Mouse (Mus musculus) lung, adult 2 months (tissue): ENCODE data around the gene Nmnat2. TPM values are rescaled to one million over a fixed set of nuclear protein-coding genes. Genes with fewer than 3 reads are reported as not detected.

Source experiments
- DNase-seq: peaks from one replicate; pipeline ENCODE4 v3.0.0; 2022
- H3K4me1 ChIP-seq: fragments of 200-500 bp; 2 replicates; pipeline ENCODE4 v1.6.1; 2011; ENCODE audit warnings: low read length; ENCODE audit not compliant: control insufficient read depth, insufficient read depth
- H3K4me3 ChIP-seq: fragments of 200-500 bp; replicated peaks from 2 replicates; pipeline ENCODE3; 2011; ENCODE audit warnings: low read depth, mild to moderate bottlenecking, control low read depth, low read length; ENCODE audit errors: extremely low read depth
- CTCF ChIP-seq: fragments of 200-500 bp; IDR thresholded peaks from 2 replicates; pipeline ENCODE4 v1.5.1; 2011; ENCODE audit warnings: mild to moderate bottlenecking, low read length, control low read depth; ENCODE audit not compliant: insufficient read depth
- POLR2A ChIP-seq: fragments of 200-500 bp; IDR thresholded peaks from 2 replicates; pipeline ENCODE4 v1.6.1; 2011; ENCODE audit warnings: low read depth, mild to moderate bottlenecking, control low read depth, low read length, borderline replicate concordance; ENCODE audit errors: extremely low read depth
- WGBS: fragments of 180-500 bp; shearing (Covaris S2); methylation state at CpG from one replicate; pipeline ENCODE4 v1.1.7; 2018; 5-methylcytosine and 5-hydroxymethylcytosine counted together
- polyA plus RNA-seq: library from polyadenylated mRNA; depleted of rRNA; stranded (reverse); fragments of >200 nt; gene quantifications from 2 replicates; pipeline ENCODE4 v1.2.3, GENCODE M21; 2012

The Nmnat2 gene
- polyA plus RNA-seq, 1 experiment = 7.6 TPM

- no peak for DNase-seq
- 68% methylated on average over 7 of the region's 7 CpGs for WGBS
- Histone ChIP-seq H3K4me1 (peaks cover 5% of the 10 kb centered on the region; the same call in 1 of the 2 replicates), H3K4me3 (no peak overlapping the region)
- no peak for TF ChIP-seq CTCF
- no peak for TF ChIP-seq POLR2A
These were observed 184.8 kb downstream of the Nmnat2 start for GRCm38 (mm10) chr1:153139635-153140034.

- no peak for DNase-seq
- 58% methylated on average over 11 of the region's 11 CpGs for WGBS
- TF ChIP-seq CTCF (no peak), POLR2A (no peak)
- Histone ChIP-seq H3K4me3 (no peak overlapping the region), H3K4me1 (peaks cover 5% of the 10 kb centered on the region; the same call in 1 of the 2 replicates)
These were observed 185.5 kb downstream of the Nmnat2 start for GRCm38 (mm10) chr1:153140265-153140664.

GRCm38 (mm10) chr1:153140747-153141228 lies 186.0 kb downstream of the Nmnat2 start:
- WGBS = 29% methylated on average over 8 of the region's 8 CpGs
- no peak overlapping the region for H3K4me3 ChIP-seq
- DNase-seq = no peak

GRCm38 (mm10) chr1:153144021-153144420 lies 189.2 kb downstream of the Nmnat2 start:
- WGBS = 73% methylated on average over 11 of the region's 11 CpGs
- DNase-seq = no peak
- Histone ChIP-seq H3K4me3 (no peak overlapping the region), H3K4me1 (peaks cover 2% of the 10 kb centered on the region)
- TF ChIP-seq CTCF (no peak), POLR2A (no peak)

More at GRCm38 (mm10) chr1:153140747-153141228, 186.0 kb downstream of the Nmnat2 start:
- TF ChIP-seq POLR2A = no peak
- no peak for TF ChIP-seq CTCF
- H3K4me1 ChIP-seq = peaks cover 5% of the 10 kb centered on the region; the same call in 1 of the 2 replicates

GRCm38 (mm10) chr1:153145791-153146190 lies 191.0 kb downstream of the Nmnat2 start:
- no peak for DNase-seq
- WGBS = 35% methylated on average over 5 of the region's 5 CpGs
- no peak overlapping the region for H3K4me3 ChIP-seq
- TF ChIP-seq CTCF (no peak), POLR2A (no peak)
- no peaks in the 10 kb centered on the region; the same call in none of the 2 replicates for H3K4me1 ChIP-seq

- DNase-seq = no peak
- TF ChIP-seq CTCF (no peak), POLR2A (no peak)
- WGBS = 63% methylated on average over 7 of the region's 7 CpGs
- no peak overlapping the region for H3K4me3 ChIP-seq
- H3K4me1 ChIP-seq = no peaks in the 10 kb centered on the region
These were observed 197.8 kb downstream of the Nmnat2 start for GRCm38 (mm10) chr1:153152594-153152993.

- no peak for DNase-seq
- no peaks in the 10 kb centered on the region for H3K4me1 ChIP-seq
These were observed 198.9 kb downstream of the Nmnat2 start for GRCm38 (mm10) chr1:153153619-153154137.

GRCm38 (mm10) chr1:153155364-153155763 lies 200.6 kb downstream of the Nmnat2 start:
- TF ChIP-seq POLR2A (no peak), CTCF (no peak)
- WGBS = 74% methylated on average over 8 of the region's 8 CpGs

More at GRCm38 (mm10) chr1:153153619-153154137, 198.9 kb downstream of the Nmnat2 start:
- TF ChIP-seq POLR2A (no peak), CTCF (no peak)
- WGBS = 57% methylated on average over 10 of the region's 10 CpGs
- H3K4me3 ChIP-seq = no peak overlapping the region

GRCm38 (mm10) chr1:153157021-153157623 lies 202.3 kb downstream of the Nmnat2 start:
- H3K4me1 ChIP-seq = no peaks in the 10 kb centered on the region
- H3K4me3 ChIP-seq = no peak overlapping the region
- 66% methylated on average over 5 of the region's 5 CpGs for WGBS
- no peak for DNase-seq
- no peak for TF ChIP-seq POLR2A
- no peak for TF ChIP-seq CTCF

More at GRCm38 (mm10) chr1:153155364-153155763, 200.6 kb downstream of the Nmnat2 start:
- DNase-seq = no peak
- Histone ChIP-seq H3K4me3 (no peak overlapping the region), H3K4me1 (no peaks in the 10 kb centered on the region)

GRCm38 (mm10) chr1:153159137-153159536 lies 204.3 kb downstream of the Nmnat2 start:
- 95% methylated on average over 4 of the region's 4 CpGs for WGBS
- H3K4me1 ChIP-seq = no peaks in the 10 kb centered on the region
- DNase-seq = no peak
- TF ChIP-seq POLR2A = no peak
- TF ChIP-seq CTCF = no peak
- H3K4me3 ChIP-seq = no peak overlapping the region
